Mouse (Mus musculus) midbrain, embryonic 15.5 days (tissue): ENCODE measurements around the gene Kif2a. TPM values are rescaled to one million over a fixed set of nuclear protein-coding genes. Genes with fewer than 3 reads are reported as not detected.
"Not testable (repeated sequence)": the region's sequence is repeated elsewhere in the genome, so short reads cannot be mapped to it uniquely, and the experiment has no call there.

ENCODE experiments used
- ATAC-seq: fragments of 200-750 bp; cut with Nextera tagmentation; replicated peaks from 2 replicates; pipeline ENCODE4 v1.8.0; 2017; ENCODE audit warnings: moderate TSS enrichment
- H3K27ac ChIP-seq: fragments of 300-500 bp; sonication (generic); 2 replicates; pipeline ENCODE4 v1.5.1; 2015; ENCODE audit warnings: mild to moderate bottlenecking, inconsistent platforms
- H3K27me3 ChIP-seq: fragments of 300-500 bp; sonication (generic); replicated peaks from 2 replicates; pipeline ENCODE4 v1.6.1; 2015; ENCODE audit warnings: inconsistent platforms
- H3K36me3 ChIP-seq: fragments of 300-500 bp; sonication (generic); replicated peaks from 2 replicates; pipeline ENCODE4 v1.6.1; 2015; ENCODE audit warnings: inconsistent platforms
- H3K4me1 ChIP-seq: fragments of 300-500 bp; sonication (generic); 2 replicates; pipeline ENCODE4 v1.6.1; 2015; ENCODE audit warnings: inconsistent platforms
- H3K4me2 ChIP-seq: fragments of 300-500 bp; sonication (generic); 2 replicates; pipeline ENCODE4 v1.6.1; 2015; ENCODE audit warnings: inconsistent platforms, mild to moderate bottlenecking, moderate library complexity
- H3K4me3 ChIP-seq: fragments of 300-500 bp; sonication (generic); 2 replicates; pipeline ENCODE4 v1.5.1; 2015; ENCODE audit warnings: mild to moderate bottlenecking, inconsistent platforms
- H3K9ac ChIP-seq: fragments of 300-500 bp; sonication (generic); 2 replicates; pipeline ENCODE4 v1.6.1; 2015; ENCODE audit warnings: mild to moderate bottlenecking, inconsistent platforms
- H3K9me3 ChIP-seq: fragments of 300-500 bp; sonication (generic); 2 replicates; pipeline ENCODE4 v1.6.1; 2016; ENCODE audit warnings: inconsistent platforms
- WGBS: fragments of 180-500 bp; shearing (Covaris S2); methylation state at CpG from one replicate; pipeline ENCODE4 v1.1.7; 2015; ENCODE audit warnings: mixed read lengths; 5-methylcytosine and 5-hydroxymethylcytosine counted together
- polyA plus RNA-seq: library from polyadenylated mRNA; unstranded; fragments of >200 nt; fragmentation: Nextera tagmentation; extraction: Ambion mirVana; gene quantifications from 2 replicates; pipeline ENCODE4 v1.2.1, GENCODE M21; 2015

Gene Kif2a
- polyA plus RNA-seq, 1 experiment from 2014 or later = 68.4 TPM

DNA sequence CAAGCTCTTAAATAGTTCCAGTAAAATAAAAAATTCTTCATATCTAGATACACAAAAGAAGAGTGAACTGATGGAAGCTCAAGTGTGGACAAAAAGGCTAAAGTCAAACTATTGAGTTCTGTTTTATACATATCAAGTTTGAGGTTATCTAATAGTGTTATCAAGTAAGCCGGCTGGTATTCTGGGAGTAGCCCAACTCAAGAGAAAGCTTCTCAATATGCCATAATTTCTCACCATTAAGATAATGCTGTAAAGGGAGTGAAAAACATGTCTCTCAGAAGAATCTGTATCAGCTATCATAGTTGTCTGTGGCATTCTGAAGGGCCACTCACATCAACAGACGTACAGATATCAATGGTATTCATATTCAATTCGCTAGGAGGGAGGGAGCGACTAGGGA, 13.8 kb downstream of the Kif2a start:
- Histone ChIP-seq H3K4me2 (no peak overlapping the region), H3K27ac (no peak overlapping the region), H3K27me3 (no peaks in the 10 kb centered on the region), H3K9me3 (no peaks in the 10 kb centered on the region), H3K36me3 (no peaks in the 10 kb centered on the region), H3K4me1 (peaks cover 3% of the 10 kb centered on the region), H3K4me3 (no peak overlapping the region), H3K9ac (no peak overlapping the region)
- no peak for ATAC-seq
- WGBS = 78% methylated on average over 4 of the region's 4 CpGs

DNA sequence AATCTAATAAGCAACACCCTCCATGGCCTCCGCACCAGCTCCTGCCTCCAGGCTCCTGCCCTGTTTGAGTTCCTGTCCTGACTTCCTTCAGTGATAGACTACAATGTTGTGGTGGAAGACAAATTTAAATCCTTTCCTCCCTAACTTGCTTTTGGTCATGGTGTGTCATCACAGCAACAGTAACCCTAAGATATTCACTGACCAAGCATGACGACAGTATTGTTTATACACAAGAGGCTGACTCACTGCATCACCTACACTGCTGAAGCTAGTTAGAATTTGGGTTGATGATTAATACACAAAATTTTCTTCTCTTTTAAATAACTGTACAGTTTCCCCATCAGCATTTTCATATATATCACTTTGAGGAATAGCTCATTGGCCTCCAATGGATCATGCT, 18.7 kb downstream of the Kif2a start:
- H3K36me3 ChIP-seq = no peaks in the 10 kb centered on the region
- H3K9me3 ChIP-seq = no peaks in the 10 kb centered on the region
- 87% methylated on average over 2 of the region's 2 CpGs for WGBS
- no peaks in the 10 kb centered on the region for H3K27me3 ChIP-seq
- no peak overlapping the region for H3K4me3 ChIP-seq
- H3K9ac ChIP-seq = no peak overlapping the region
- H3K27ac ChIP-seq = no peak overlapping the region
- ATAC-seq = no peak
- no peaks in the 10 kb centered on the region for H3K4me1 ChIP-seq
- no peak overlapping the region for H3K4me2 ChIP-seq

DNA sequence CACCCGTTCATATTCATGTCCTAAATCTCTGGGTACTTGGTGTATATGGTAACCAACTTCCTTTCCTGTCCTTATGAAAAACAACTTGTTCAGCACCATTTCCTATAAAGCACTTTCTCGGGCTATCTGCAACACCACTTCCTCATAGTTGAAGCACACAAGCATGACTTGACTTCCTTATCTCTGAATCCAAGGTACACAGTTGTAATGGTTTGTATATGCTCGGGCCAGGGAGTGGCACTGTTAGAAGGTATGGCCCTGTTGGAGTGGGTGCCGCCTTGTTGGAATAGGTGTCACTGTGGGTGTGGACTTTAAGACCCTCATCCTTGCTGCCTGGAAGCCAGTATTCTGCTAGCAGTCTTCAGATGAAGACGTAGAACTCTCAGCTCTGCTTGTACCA, 23.3 kb downstream of the Kif2a start:
- no peaks in the 10 kb centered on the region for H3K4me1 ChIP-seq
- no peak overlapping the region for H3K4me2 ChIP-seq
- no peaks in the 10 kb centered on the region for H3K9me3 ChIP-seq
- no peak overlapping the region for H3K4me3 ChIP-seq
- H3K27ac ChIP-seq = no peak overlapping the region
- 92% methylated on average over 5 of the region's 5 CpGs for WGBS
- ATAC-seq = no peak
- H3K27me3 ChIP-seq = no peaks in the 10 kb centered on the region
- no peaks in the 10 kb centered on the region for H3K36me3 ChIP-seq
- H3K9ac ChIP-seq = no peak overlapping the region

DNA sequence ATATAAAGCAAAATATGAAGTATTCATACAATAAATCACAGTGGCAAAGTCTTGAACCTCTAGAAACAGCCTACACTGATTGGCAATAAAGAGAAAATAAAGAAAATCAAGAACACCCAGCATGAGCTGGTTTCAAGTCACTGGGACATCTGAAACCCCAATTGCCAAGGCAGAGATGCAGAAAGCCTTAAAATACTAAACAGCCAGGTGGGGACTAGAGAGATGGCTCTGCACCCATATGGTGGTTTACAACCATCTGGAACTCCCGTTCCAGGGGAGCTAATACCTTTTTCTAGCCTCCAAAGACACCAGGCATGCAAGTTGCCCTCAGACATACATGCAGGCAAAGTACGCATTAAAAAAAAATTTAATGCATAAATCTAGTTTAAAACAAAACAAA, 23.9 kb downstream of the Kif2a start:
- no peak for ATAC-seq
- no peak overlapping the region for H3K4me2 ChIP-seq
- no peaks in the 10 kb centered on the region for H3K9me3 ChIP-seq
- H3K27me3 ChIP-seq = no peaks in the 10 kb centered on the region
- H3K4me1 ChIP-seq = no peaks in the 10 kb centered on the region
- H3K36me3 ChIP-seq = peaks cover 5% of the 10 kb centered on the region; the same call in 1 of the 2 replicates
- H3K9ac ChIP-seq = no peak overlapping the region
- no peak overlapping the region for H3K27ac ChIP-seq
- no peak overlapping the region for H3K4me3 ChIP-seq
- 92% methylated on average over 2 of the region's 2 CpGs for WGBS

DNA sequence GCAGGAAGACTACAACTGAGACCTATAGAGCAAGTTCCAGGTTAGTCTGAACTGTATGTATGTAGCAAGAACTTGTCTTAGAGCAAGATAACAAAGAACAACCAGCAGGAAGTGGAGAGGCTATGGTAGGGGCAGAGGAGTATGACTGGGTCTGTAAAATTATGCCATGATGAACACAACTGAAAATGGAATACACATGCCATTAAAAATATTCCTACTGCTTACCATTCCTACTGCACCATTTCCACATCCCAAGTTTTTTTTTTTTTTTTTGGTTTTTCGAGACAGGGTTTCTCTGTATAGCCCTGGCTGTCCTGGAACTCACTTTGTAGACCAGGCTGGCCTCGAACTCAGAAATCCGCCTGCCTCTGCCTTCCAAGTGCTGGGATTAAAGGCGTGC, 24.4 kb downstream of the Kif2a start:
- 97% methylated on average over 4 of the region's 4 CpGs for WGBS
- H3K36me3 ChIP-seq, H3K27ac ChIP-seq, H3K4me3 ChIP-seq, H3K9ac ChIP-seq, ATAC-seq, H3K4me2 ChIP-seq, H3K27me3 ChIP-seq, H3K4me1 ChIP-seq, H3K9me3 ChIP-seq: not testable (repeated sequence)

DNA sequence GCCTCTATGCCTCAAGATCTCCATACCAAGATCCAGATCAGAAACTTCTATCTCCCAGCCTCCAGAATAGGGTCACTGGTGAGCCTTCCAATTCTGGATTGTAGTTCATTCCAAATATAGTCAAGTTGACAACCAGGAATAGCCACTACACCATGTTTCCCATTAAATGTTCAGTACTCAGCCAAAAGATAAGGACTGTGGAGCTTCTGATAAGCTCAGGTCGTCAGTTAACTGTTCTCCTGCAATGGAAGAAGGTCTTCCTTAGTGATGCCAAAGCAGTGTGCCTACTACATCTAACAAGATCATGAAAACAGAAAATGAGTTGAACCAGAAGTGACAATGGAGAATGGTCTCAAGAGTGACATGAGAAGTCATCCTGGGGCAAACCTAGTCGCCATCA, 25.0 kb downstream of the Kif2a start:
- WGBS = 89% methylated on average over 2 of the region's 2 CpGs
- no peak overlapping the region for H3K4me3 ChIP-seq
- H3K27me3 ChIP-seq = no peaks in the 10 kb centered on the region
- H3K4me1 ChIP-seq = no peaks in the 10 kb centered on the region
- ATAC-seq = no peak
- H3K4me2 ChIP-seq = no peak overlapping the region
- no peak overlapping the region for H3K27ac ChIP-seq
- no peak overlapping the region for H3K9ac ChIP-seq
- peaks cover 6% of the 10 kb centered on the region; the same call in 1 of the 2 replicates for H3K36me3 ChIP-seq
- no peaks in the 10 kb centered on the region for H3K9me3 ChIP-seq

DNA sequence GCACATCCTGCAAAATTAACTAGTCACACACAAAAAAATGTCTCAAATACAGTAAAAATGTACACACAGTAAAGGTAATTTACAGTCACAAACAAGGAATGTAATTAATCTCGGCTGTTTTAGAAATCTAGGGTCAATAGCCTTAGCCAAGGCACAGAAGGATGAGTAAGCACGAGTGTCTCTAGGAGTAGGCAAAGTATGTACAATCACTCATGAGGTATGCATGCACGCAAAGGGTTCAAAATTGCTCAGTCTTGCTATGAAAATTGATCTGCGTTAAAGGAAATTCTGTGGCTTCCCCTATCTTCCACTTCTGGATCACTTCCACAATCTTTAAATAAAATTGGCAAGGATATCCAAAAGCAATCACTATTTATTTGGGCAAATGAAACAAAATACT, 60.4 kb downstream of the Kif2a start:
- 91% methylated on average over 4 of the region's 4 CpGs for WGBS
- H3K9ac ChIP-seq = no peak overlapping the region
- no peaks in the 10 kb centered on the region for H3K27me3 ChIP-seq
- no peak for ATAC-seq
- H3K9me3 ChIP-seq = no peaks in the 10 kb centered on the region
- H3K4me1 ChIP-seq = no peaks in the 10 kb centered on the region
- no peak overlapping the region for H3K4me3 ChIP-seq
- H3K4me2 ChIP-seq = no peak overlapping the region
- no peak overlapping the region for H3K27ac ChIP-seq
- H3K36me3 ChIP-seq = peaks cover 28% of the 10 kb centered on the region

DNA sequence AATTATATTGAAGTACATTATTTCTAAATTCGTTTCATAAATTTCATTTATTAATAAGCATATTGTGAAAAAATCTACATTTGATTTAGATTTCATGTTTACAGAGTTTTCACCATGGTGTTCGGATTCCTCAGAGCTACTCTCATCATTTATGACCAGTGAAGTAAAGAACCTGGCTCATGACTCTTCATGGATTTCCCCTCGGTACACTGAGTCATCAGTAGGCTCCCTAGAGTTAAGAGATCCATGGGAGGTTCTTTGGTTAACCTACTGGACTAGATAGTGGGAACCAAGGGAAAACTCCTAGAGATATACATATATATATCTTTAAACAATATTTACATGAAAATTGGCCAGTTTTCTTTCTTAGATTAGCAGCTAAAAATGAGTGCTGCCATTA, 61.4 kb downstream of the Kif2a start:
- Histone ChIP-seq H3K27me3 (no peaks in the 10 kb centered on the region), H3K36me3 (peaks cover 32% of the 10 kb centered on the region), H3K4me3 (no peak overlapping the region), H3K27ac (no peak overlapping the region), H3K9ac (no peak overlapping the region), H3K4me2 (no peak overlapping the region), H3K9me3 (no peaks in the 10 kb centered on the region), H3K4me1 (no peaks in the 10 kb centered on the region)
- no peak for ATAC-seq
- 92% methylated on average over 3 of the region's 3 CpGs for WGBS

DNA sequence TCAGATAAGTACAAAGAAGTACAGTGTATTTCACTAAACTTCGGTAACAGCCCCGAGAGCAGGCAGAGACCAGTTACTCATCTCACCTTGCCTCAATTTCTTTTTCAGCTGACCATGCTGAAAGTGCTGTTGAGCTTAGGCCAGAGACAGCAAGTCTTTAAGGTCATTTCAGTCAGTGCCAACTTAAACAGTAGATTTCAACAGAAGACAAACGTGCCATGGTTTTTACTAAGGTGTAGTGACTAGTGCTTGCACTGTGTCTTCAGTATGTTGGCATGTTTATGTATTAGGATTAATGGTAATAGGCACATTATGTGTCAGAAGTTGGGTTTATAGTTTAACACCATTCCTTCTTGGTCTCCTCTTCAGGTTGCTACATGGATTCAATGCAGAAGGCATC, 63.6 kb downstream of the Kif2a start:
- Histone ChIP-seq H3K4me3 (no peak overlapping the region), H3K27me3 (no peaks in the 10 kb centered on the region), H3K9me3 (no peaks in the 10 kb centered on the region), H3K4me1 (no peaks in the 10 kb centered on the region), H3K36me3 (peaks cover 38% of the 10 kb centered on the region), H3K27ac (no peak overlapping the region), H3K4me2 (no peak overlapping the region), H3K9ac (no peak overlapping the region)
- ATAC-seq = no peak
- 91% methylated on average over 3 of the region's 3 CpGs for WGBS

DNA sequence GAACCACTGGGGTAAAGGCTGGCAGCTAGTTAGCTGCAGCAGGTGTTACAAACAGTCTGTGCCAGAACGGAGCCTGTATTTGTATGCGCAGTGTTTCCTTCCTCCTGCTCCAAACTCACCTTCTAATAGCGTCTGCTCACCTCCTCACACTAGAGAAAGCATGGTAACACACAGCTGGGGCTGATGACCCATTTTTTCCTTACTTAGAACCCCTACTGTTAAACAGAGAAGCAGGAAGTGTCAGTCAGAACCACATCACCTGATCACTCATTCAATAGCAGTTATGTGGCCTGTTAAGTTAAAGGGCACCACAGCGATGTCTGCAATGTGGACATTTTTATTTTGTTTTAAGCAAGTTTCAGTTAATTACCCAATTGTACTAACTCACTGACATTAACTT, 64.4 kb downstream of the Kif2a start:
- H3K27me3 ChIP-seq = no peaks in the 10 kb centered on the region
- H3K4me2 ChIP-seq = no peak overlapping the region
- ATAC-seq = no peak
- H3K9ac ChIP-seq = no peak overlapping the region
- peaks cover 38% of the 10 kb centered on the region for H3K36me3 ChIP-seq
- no peak overlapping the region for H3K4me3 ChIP-seq
- no peaks in the 10 kb centered on the region for H3K9me3 ChIP-seq
- no peak overlapping the region for H3K27ac ChIP-seq
- no peaks in the 10 kb centered on the region for H3K4me1 ChIP-seq
- 91% methylated on average over 4 of the region's 4 CpGs for WGBS

DNA sequence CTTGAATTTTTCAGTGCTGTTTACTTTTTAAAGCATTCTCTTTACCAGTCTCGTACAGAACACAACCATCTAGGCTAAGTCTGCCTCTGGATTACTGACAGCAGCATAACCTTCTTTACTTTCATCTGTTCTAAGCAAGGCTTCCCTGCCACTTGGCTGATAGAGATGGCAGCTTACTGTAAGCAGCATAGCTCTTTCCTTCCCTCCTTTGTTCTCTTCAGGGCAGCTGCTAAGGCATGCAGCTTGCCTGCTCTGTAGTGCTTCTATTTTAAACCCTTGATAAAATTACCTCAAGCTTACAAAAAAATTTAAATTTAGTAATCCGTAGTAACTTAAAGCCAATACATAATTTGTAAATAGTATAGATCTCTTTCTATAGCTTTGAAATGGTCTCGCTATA, 67.0 kb downstream of the Kif2a start:
- H3K9ac ChIP-seq = no peak overlapping the region
- H3K4me1 ChIP-seq = no peaks in the 10 kb centered on the region
- no peak overlapping the region for H3K4me3 ChIP-seq
- 89% methylated on average over 3 of the region's 3 CpGs for WGBS
- peaks cover 35% of the 10 kb centered on the region for H3K36me3 ChIP-seq
- no peaks in the 10 kb centered on the region for H3K27me3 ChIP-seq
- no peak overlapping the region for H3K4me2 ChIP-seq
- ATAC-seq = no peak
- H3K27ac ChIP-seq = no peak overlapping the region
- no peaks in the 10 kb centered on the region for H3K9me3 ChIP-seq

DNA sequence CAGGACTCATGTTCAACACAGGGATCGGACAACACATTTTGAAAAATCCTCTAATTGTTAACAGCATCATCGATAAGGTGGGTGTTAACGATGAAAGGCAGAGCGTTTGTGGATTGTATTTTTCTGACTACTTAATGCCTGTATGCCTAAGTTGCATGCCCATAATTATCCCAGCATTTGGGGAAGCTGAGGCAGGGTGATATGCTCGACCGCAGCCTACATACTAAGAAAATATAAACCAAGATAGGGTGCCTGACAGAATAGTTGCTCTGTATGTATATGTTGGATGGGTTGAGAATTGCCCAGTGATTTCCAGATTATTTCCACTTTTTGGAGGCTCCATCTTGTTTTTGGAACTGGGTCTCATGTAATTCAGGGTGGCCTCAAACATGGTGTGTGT, 74.3 kb downstream of the Kif2a start:
- peak; percentile 12 for ATAC-seq
- no peak overlapping the region for H3K27ac ChIP-seq
- H3K27me3 ChIP-seq = no peaks in the 10 kb centered on the region
- H3K4me3 ChIP-seq = peak overlapping the region; percentile 67
- H3K4me1 ChIP-seq = peaks cover 19% of the 10 kb centered on the region
- peak overlapping the region; percentile 68 for H3K9ac ChIP-seq
- 5% methylated on average over 6 of the region's 6 CpGs for WGBS
- H3K4me2 ChIP-seq = peak overlapping the region; percentile 59
- peaks cover 7% of the 10 kb centered on the region; the same call in 1 of the 2 replicates for H3K36me3 ChIP-seq
- H3K9me3 ChIP-seq = no peaks in the 10 kb centered on the region

DNA sequence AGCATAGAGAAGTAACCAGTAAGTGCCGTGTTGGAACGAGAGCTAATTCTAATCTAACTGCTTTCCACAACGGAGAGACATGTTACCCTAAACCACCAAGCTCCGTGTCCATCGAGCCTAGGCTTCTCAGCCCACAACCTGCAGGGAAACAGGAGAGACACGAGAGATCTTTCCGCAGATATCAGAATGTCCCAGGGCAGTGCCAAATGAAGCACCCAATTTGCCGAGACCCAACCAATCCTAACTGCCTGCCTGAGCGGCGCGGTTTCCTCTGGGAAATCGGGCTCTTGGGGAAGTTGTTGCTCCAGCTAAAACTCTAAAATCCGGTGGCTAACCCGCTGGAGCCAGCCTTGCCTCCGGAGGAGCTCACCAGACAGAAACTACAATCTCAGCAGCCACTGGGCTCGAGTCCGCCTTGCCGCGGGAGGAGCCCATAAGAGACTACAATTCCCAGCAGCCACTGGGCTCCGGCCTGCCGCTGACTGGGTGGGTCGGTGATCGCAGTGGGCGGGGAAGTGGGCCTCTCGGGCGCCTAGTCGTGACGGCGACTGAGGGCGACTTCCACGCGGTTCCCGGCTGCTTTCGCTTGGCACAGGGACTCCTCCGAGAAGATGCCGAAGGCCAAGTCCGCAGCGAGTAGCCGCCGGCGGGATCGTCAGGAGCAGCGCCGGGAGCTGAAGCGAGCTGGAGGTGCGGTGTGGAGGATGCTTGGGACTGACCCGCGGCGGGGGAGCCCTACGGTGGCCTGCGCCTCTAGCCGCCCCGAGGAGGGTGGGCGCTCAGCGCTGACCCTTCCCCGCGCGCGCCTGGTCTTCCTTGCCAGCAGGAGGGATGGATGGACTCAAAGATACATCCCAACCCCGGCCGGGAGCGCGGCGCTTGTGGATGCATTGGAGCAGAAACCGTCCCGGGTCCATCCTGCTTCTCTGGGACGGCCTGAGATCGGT, 75.1 kb downstream of the Kif2a start, which contains the start of gene Dimt1:
Gene Dimt1, plus strand, starts transcription at position 534 of the 947 bp plus-strand sequence.
- under 1% methylated on average over 68 of the region's 68 CpGs for WGBS
- ATAC-seq = peak; percentile 99
- H3K4me3 ChIP-seq = peak within 1 kb of the TSS; percentile 67
- H3K4me2 ChIP-seq = peak within 1 kb of the TSS; percentile 59
- peak within 1 kb of the TSS; percentile 85 for H3K27ac ChIP-seq
- H3K9ac ChIP-seq = peak within 1 kb of the TSS; percentile 68
- peaks cover 7% of the 10 kb centered on the region; the same call in 1 of the 2 replicates for H3K36me3 ChIP-seq
- no peaks in the 10 kb centered on the region for H3K27me3 ChIP-seq
- no peaks in the 10 kb centered on the region for H3K9me3 ChIP-seq
- H3K4me1 ChIP-seq = peaks cover 19% of the 10 kb centered on the region
